Mouse (Mus musculus) thymus, adult 2 months (tissue): Measurements from ENCODE around the gene Socs4. TPM values are rescaled to one million over a fixed set of nuclear protein-coding genes. Genes with fewer than 3 reads are reported as not detected.
"Not testable (repeated sequence)": the region's sequence is repeated elsewhere in the genome, so short reads cannot be mapped to it uniquely, and the experiment has no call there.

Experiments used
- DNase-seq: peaks from one replicate; pipeline ENCODE4 v3.0.0; 2021
- H3K27ac ChIP-seq: fragments of 200-500 bp; 2 replicates; pipeline ENCODE4 v1.5.1; 2012; ENCODE audit warnings: low read length, control low read depth; ENCODE audit not compliant: control insufficient read depth, insufficient read depth
- H3K27me3 ChIP-seq: fragments of 200-500 bp; 2 replicates; pipeline ENCODE4 v1.6.1; 2012; ENCODE audit warnings: mild to moderate bottlenecking, low read length, moderate library complexity, mixed read lengths; ENCODE audit not compliant: control insufficient read depth, insufficient read depth
- H3K36me3 ChIP-seq: fragments of 200-500 bp; 2 replicates; pipeline ENCODE4 v1.6.1; 2012; ENCODE audit warnings: mild to moderate bottlenecking, low read length, moderate library complexity; ENCODE audit not compliant: control insufficient read depth, insufficient read depth
- H3K4me1 ChIP-seq: fragments of 200-500 bp; replicated peaks from 2 replicates; pipeline ENCODE4 v1.6.1; 2012; ENCODE audit warnings: low read length; ENCODE audit not compliant: control insufficient read depth, insufficient read depth
- H3K4me3 ChIP-seq: fragments of 200-500 bp; 2 replicates; pipeline ENCODE4 v1.5.1; 2012; ENCODE audit warnings: mild to moderate bottlenecking, low read length, control low read depth, moderate library complexity; ENCODE audit not compliant: control insufficient read depth, insufficient read depth
- CTCF ChIP-seq: fragments of 200-500 bp; IDR thresholded peaks from 2 replicates; pipeline ENCODE4 v1.5.1; 2012; ENCODE audit warnings: mild to moderate bottlenecking, control low read depth, low read length, moderate library complexity, borderline replicate concordance; ENCODE audit not compliant: control insufficient read depth, poor library complexity, insufficient read depth; ENCODE audit errors: extremely low read depth
- POLR2A ChIP-seq: fragments of 200-500 bp; IDR thresholded peaks from 2 replicates; pipeline ENCODE4 v1.6.1; 2012; ENCODE audit warnings: mild to moderate bottlenecking, low read length, control low read depth, moderate library complexity; ENCODE audit not compliant: control insufficient read depth, poor library complexity, insufficient read depth; ENCODE audit errors: extremely low read depth
- WGBS: fragments of 180-500 bp; shearing (Covaris S2); methylation state at CpG from one replicate; pipeline ENCODE4 v1.1.7; 2018; 5-methylcytosine and 5-hydroxymethylcytosine counted together
- polyA plus RNA-seq: library from polyadenylated mRNA; depleted of rRNA; stranded (reverse); fragments of >200 nt; gene quantifications from 2 replicates; pipeline ENCODE4 v1.2.3, GENCODE M21; 2012

The Socs4 gene
- polyA plus RNA-seq, 1 experiment, result 7.4 TPM

DNA sequence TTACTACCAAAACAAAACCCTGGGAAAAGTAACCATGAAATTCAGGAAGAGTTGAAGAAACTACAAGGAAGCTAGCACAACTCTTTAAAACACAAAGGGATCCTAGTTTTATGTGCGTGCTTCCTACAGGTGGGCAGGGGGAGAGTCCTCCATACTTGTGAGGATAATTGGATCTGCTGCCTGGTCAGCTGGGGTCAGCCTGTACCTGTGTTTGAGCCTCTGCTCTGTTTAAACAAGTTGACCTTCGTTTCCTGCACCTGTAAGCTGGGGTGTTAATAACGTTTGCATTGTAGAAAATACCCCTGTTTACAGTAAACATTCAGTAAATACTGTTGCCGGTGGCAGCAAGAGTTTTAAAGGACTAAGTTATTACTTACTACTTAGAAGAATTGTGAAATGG lies 29.2 kb downstream of the Socs4 start:
- no peak for DNase-seq
- no peaks in the 10 kb centered on the region for H3K27me3 ChIP-seq
- no peak overlapping the region for H3K4me3 ChIP-seq
- TF ChIP-seq CTCF (no peak), POLR2A (no peak)
- WGBS, result 89% methylated on average over 4 of the region's 4 CpGs
- H3K36me3 ChIP-seq, result peaks cover 25% of the 10 kb centered on the region
- no peak overlapping the region for H3K27ac ChIP-seq
- no peaks in the 10 kb centered on the region for H3K4me1 ChIP-seq

DNA sequence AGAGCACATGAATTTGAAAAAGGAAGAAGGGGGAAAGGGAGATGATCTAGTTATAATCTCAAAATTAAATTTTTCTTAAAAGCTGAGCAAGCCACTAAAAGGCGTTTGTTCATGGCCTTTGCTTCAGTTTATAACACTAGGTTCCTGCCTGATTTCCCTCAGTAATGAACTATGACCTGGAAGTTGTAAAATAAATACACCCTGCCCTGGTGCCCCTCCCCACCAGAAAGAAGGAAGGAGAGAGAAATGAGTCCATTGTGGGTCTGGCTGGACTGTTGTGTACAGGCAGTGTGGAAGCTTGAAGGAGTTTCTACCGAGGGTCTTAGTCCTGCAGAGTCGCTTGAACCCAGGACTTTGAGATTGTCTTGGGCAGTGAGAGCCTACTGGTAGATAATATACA lies 30.9 kb downstream of the Socs4 start:
- Histone ChIP-seq H3K4me1 (no peaks in the 10 kb centered on the region), H3K27me3 (no peaks in the 10 kb centered on the region), H3K4me3 (no peak overlapping the region), H3K27ac (no peak overlapping the region), H3K36me3 (peaks cover 41% of the 10 kb centered on the region)
- TF ChIP-seq POLR2A (no peak), CTCF (no peak)
- WGBS, result 93% methylated on average over 3 of the region's 3 CpGs
- no peak for DNase-seq

DNA sequence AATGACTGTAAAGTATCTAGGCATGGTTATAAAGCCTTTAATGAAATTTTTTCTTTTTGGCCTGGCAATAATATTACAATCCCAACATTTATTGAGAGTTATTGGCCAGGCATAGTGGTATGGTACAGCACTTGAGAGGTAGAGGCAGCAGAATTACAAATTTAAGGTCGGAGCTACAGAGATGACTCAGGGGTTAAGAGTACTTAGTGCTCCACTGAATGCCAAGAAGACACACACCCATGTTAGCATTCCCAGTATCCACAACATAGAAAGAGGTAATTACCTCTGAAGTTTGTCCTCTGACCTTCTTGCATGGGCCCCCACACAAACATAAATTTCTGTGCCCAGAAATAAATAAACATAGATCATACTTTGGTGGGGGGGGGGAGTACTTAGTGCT lies 32.3 kb downstream of the Socs4 start:
- 95% methylated on average over 1 of the region's 1 CpGs for WGBS
- DNase-seq, result no peak
- Histone ChIP-seq H3K27ac (no peak overlapping the region), H3K27me3 (no peaks in the 10 kb centered on the region), H3K4me3 (no peak overlapping the region), H3K4me1 (no peaks in the 10 kb centered on the region), H3K36me3 (peaks cover 50% of the 10 kb centered on the region)
- TF ChIP-seq POLR2A, result no peak
- TF ChIP-seq CTCF, result no peak

DNA sequence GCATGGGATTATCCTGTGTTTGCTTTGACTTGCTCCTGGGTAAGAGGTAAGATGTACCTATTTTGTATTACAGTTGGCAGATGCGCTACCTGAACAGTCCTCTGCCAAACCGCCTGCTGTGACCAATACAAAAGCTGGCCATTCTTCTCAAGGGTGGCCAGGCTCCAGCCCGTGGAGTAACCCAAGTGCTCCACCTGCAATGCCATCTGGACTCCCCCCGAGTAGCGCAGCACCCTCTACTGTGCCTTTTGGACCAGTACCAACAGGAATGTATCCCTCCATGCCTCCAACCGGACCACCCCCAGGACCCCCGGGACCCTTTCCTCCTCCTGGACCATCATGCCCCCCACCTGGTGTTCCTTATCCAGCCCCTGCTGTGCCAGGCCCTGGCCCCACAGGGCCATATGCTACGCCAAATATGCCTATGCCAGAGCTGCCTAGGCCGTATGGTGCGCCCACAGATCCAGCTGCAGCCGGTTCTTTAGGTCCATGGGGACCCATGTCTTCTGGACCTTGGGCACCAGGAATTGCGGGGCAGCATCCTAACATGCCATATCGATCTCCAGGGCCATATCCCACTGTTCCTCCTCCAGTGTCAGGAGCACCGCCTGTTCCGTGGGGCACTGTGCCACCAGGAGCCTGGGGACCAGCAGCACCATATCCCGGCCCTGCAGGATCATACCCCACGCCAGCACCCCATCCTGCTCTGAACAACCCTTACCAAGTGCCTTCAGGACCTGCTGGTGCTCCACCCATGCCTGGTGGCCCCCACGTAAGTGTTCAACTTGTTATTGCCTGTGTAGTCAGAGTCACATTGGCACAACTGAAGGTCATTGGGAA lies 33.8 kb downstream of the Socs4 start:
- Histone ChIP-seq H3K27me3 (no peaks in the 10 kb centered on the region), H3K27ac (no peak overlapping the region), H3K4me1 (no peaks in the 10 kb centered on the region), H3K36me3 (peaks cover 63% of the 10 kb centered on the region), H3K4me3 (no peak overlapping the region)
- TF ChIP-seq CTCF, result no peak
- TF ChIP-seq POLR2A, result no peak
- DNase-seq, result no peak
- WGBS, result 98% methylated on average over 18 of the region's 18 CpGs

DNA sequence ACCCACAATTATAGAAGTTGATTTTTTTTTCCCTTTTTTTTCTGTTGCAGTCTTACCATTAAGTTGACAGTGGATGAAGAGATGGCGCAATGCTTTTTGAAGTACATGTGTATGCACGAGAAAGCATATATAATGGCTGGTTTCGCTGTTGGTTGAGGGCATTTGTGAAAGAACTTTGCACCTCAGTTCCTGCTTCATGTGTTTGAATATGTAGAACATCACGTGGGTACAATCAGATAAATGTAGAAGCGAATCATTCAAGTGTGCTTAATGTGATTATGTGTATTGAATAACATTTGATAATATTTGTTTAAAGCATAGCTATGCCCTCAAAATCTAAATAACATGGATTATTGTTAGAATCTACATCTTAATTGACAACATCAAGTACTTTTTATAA lies 42.6 kb downstream of the Socs4 start:
- 93% methylated on average over 5 of the region's 5 CpGs for WGBS
- Histone ChIP-seq H3K4me1 (no peaks in the 10 kb centered on the region), H3K27ac (no peak overlapping the region), H3K36me3 (peaks cover 36% of the 10 kb centered on the region), H3K27me3 (no peaks in the 10 kb centered on the region), H3K4me3 (no peak overlapping the region)
- no peak for TF ChIP-seq CTCF
- no peak for TF ChIP-seq POLR2A
- no peak for DNase-seq

DNA sequence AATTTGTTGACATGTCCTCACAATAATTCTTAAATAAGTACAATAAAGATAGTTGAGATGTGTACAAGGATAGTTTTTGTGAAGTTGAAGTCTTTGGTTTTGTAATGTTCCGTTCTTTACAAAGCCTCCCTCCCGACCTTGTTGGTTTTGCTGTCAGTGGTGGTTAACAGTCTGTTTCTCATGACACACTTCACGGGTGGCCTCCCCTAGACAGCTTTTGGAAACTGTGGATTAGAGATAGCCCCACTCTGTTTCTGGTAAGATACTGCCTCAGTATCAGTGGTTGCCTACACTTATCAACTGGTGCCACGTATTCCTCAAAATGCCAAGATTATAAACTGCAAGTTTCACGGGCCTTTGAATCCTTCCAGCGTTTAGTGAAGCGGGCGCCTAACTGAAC lies 44.9 kb downstream of the Socs4 start:
- H3K36me3 ChIP-seq, result peaks cover 26% of the 10 kb centered on the region
- not testable (repeated sequence) for H3K4me3 ChIP-seq, H3K27ac ChIP-seq, H3K4me1 ChIP-seq, H3K27me3 ChIP-seq, DNase-seq
- WGBS, result 95% methylated on average over 7 of the region's 8 CpGs
